Mouse (Mus musculus) hindbrain, embryonic 16.5 days (tissue): Measurements from ENCODE around the gene BC025920. TPM values are rescaled to one million over a fixed set of nuclear protein-coding genes. Genes with fewer than 3 reads are reported as not detected.
A peak's percentile ranks its signal among the peaks of the same experiment; 100 is the strongest.
"Not testable (repeated sequence)": the region's sequence is repeated elsewhere in the genome, so short reads cannot be mapped to it uniquely, and the experiment has no call there.

Experiments used
- ATAC-seq: fragments of 200-750 bp; cut with Nextera tagmentation; 2 replicates; pipeline ENCODE4 v1.8.0; 2017; ENCODE audit warnings: moderate TSS enrichment, moderate library complexity
- H3K27ac ChIP-seq: fragments of 300-500 bp; sonication (generic); 2 replicates; pipeline ENCODE4 v1.5.1; 2014; ENCODE audit warnings: low read depth, mild to moderate bottlenecking, control low read depth, low read length, moderate library complexity
- H3K27me3 ChIP-seq: fragments of 300-500 bp; sonication (generic); replicated peaks from 2 replicates; pipeline ENCODE4 v1.6.1; 2014; ENCODE audit warnings: low read length; ENCODE audit not compliant: control insufficient read depth, insufficient read depth
- H3K36me3 ChIP-seq: fragments of 300-500 bp; sonication (generic); 2 replicates; pipeline ENCODE4 v1.6.1; 2014; ENCODE audit warnings: mild to moderate bottlenecking, low read length, moderate library complexity, mixed read lengths; ENCODE audit not compliant: control insufficient read depth, insufficient read depth
- H3K4me1 ChIP-seq: fragments of 300-500 bp; sonication (generic); 2 replicates; pipeline ENCODE4 v1.6.1; 2014; ENCODE audit warnings: low read depth, low read length; ENCODE audit not compliant: control insufficient read depth, insufficient read depth
- H3K4me2 ChIP-seq: fragments of 300-500 bp; sonication (generic); 2 replicates; pipeline ENCODE4 v1.6.1; 2014; ENCODE audit warnings: mild to moderate bottlenecking, low read length, control low read depth, moderate library complexity
- H3K4me3 ChIP-seq: fragments of 300-500 bp; sonication (generic); 2 replicates; pipeline ENCODE4 v1.5.1; 2014; ENCODE audit warnings: mild to moderate bottlenecking, low read length, control low read depth, moderate library complexity
- H3K9ac ChIP-seq: fragments of 300-500 bp; sonication (generic); 2 replicates; pipeline ENCODE4 v1.6.1; 2014; ENCODE audit warnings: low read depth, mild to moderate bottlenecking, control low read depth, low read length, moderate library complexity
- H3K9me3 ChIP-seq: fragments of 300-500 bp; sonication (generic); 2 replicates; pipeline ENCODE4 v1.6.1; 2014; ENCODE audit warnings: mild to moderate bottlenecking, low read length, moderate library complexity; ENCODE audit not compliant: control insufficient read depth
- WGBS: fragments of 180-500 bp; shearing (Covaris S2); extraction: QIAGEN DNeasy Blood & Tissue Kit; methylation state at CpG from one replicate; pipeline ENCODE4 v1.1.7; 2014; 5-methylcytosine and 5-hydroxymethylcytosine counted together
- polyA plus RNA-seq: library from polyadenylated mRNA; unstranded; fragments of >200 nt; fragmentation: Nextera tagmentation; extraction: Ambion mirVana; gene quantifications from 2 replicates; pipeline ENCODE4 v1.2.1, GENCODE M21; 2015

Gene BC025920
- polyA plus RNA-seq, 1 experiment from 2014 or later: 1.6 TPM

- H3K9ac ChIP-seq: peak overlapping the region; percentile 95
- peak overlapping the region; percentile 97 for H3K27ac ChIP-seq
- H3K9me3 ChIP-seq: no peaks in the 10 kb centered on the region
- H3K36me3 ChIP-seq: no peaks in the 10 kb centered on the region
- peak; percentile 91 for ATAC-seq
- 1% methylated on average over 70 of the region's 75 CpGs for WGBS
- peaks cover 24% of the 10 kb centered on the region for H3K4me1 ChIP-seq
- H3K27me3 ChIP-seq: no peaks in the 10 kb centered on the region
- H3K4me2 ChIP-seq: peak overlapping the region; percentile 92
- peak overlapping the region; percentile 75 for H3K4me3 ChIP-seq
Measured at GRCm38 (mm10) chr10:81643449-81644055, 37.5 kb downstream of the BC025920 start.

GRCm38 (mm10) chr10:81644162-81644561, 38.1 kb downstream of the BC025920 start:
- H3K36me3 ChIP-seq: no peaks in the 10 kb centered on the region
- H3K27me3 ChIP-seq: no peaks in the 10 kb centered on the region
- peaks cover 24% of the 10 kb centered on the region for H3K4me1 ChIP-seq
- no peak; the same call in 1 of the 2 replicates for ATAC-seq
- H3K4me2 ChIP-seq: peak overlapping the region; percentile 92
- peak overlapping the region; percentile 95 for H3K9ac ChIP-seq
- H3K9me3 ChIP-seq: no peaks in the 10 kb centered on the region
- H3K4me3 ChIP-seq: peak overlapping the region; percentile 75
- H3K27ac ChIP-seq: peak overlapping the region; percentile 97
- WGBS: 62% methylated on average over 2 of the region's 2 CpGs

- Histone ChIP-seq H3K9me3 (no peaks in the 10 kb centered on the region), H3K4me3 (no peak overlapping the region), H3K9ac (no peak overlapping the region), H3K4me1 (peaks cover 24% of the 10 kb centered on the region), H3K27ac (no peak overlapping the region), H3K36me3 (no peaks in the 10 kb centered on the region), H3K4me2 (no peak overlapping the region), H3K27me3 (no peaks in the 10 kb centered on the region)
- ATAC-seq: no peak
- 84% methylated on average over 18 of the region's 18 CpGs for WGBS
Measured at GRCm38 (mm10) chr10:81644716-81645115, 38.6 kb downstream of the BC025920 start.

GRCm38 (mm10) chr10:81645391-81645790, 39.3 kb downstream of the BC025920 start:
- no peaks in the 10 kb centered on the region for H3K27me3 ChIP-seq
- no peak overlapping the region for H3K27ac ChIP-seq
- H3K9ac ChIP-seq: no peak overlapping the region
- no peaks in the 10 kb centered on the region for H3K9me3 ChIP-seq
- peaks cover 28% of the 10 kb centered on the region for H3K4me1 ChIP-seq
- no peaks in the 10 kb centered on the region for H3K36me3 ChIP-seq
- WGBS: 89% methylated on average over 4 of the region's 4 CpGs
- ATAC-seq: no peak
- H3K4me2 ChIP-seq: no peak overlapping the region
- no peak overlapping the region for H3K4me3 ChIP-seq

GRCm38 (mm10) chr10:81646015-81646555, 40.0 kb downstream of the BC025920 start:
- Histone ChIP-seq H3K4me1 (peaks cover 25% of the 10 kb centered on the region), H3K36me3 (no peaks in the 10 kb centered on the region), H3K4me2 (no peak overlapping the region), H3K4me3 (no peak overlapping the region), H3K9me3 (no peaks in the 10 kb centered on the region), H3K9ac (no peak overlapping the region), H3K27ac (no peak overlapping the region), H3K27me3 (no peaks in the 10 kb centered on the region)
- WGBS: 81% methylated on average over 7 of the region's 7 CpGs
- ATAC-seq: no peak

- peak within 1 kb of the TSS; percentile 69 for H3K4me2 ChIP-seq
- not testable (repeated sequence) for H3K27me3 ChIP-seq, H3K4me1 ChIP-seq, H3K9me3 ChIP-seq, H3K36me3 ChIP-seq
- peak within 1 kb of the TSS; percentile 64 for H3K9ac ChIP-seq
- ATAC-seq: peak; percentile 96
- H3K27ac ChIP-seq: peak within 1 kb of the TSS; percentile 79
- peak within 1 kb of the TSS; percentile 49 for H3K4me3 ChIP-seq
- 3% methylated on average over 25 of the region's 52 CpGs for WGBS
Measured at GRCm38 (mm10) chr10:81648803-81649775, 43.0 kb downstream of the BC025920 start, which contains the start of gene Gm10778. Gene Gm10778 (plus strand): TSS chr10:81649059.

- Histone ChIP-seq H3K27me3 (no peaks in the 10 kb centered on the region), H3K4me3 (no peak overlapping the region), H3K9me3 (peaks cover 36% of the 10 kb centered on the region), H3K36me3 (peaks cover 31% of the 10 kb centered on the region), H3K9ac (no peak overlapping the region), H3K27ac (no peak overlapping the region), H3K4me1 (peaks cover under 1% of the 10 kb centered on the region; the same call in 1 of the 2 replicates), H3K4me2 (no peak overlapping the region)
- no peak for ATAC-seq
- WGBS: 95% methylated on average over 10 of the region's 10 CpGs
Measured at GRCm38 (mm10) chr10:81655178-81655577, 49.1 kb downstream of the BC025920 start.

- no peak overlapping the region for H3K4me2 ChIP-seq
- ATAC-seq: no peak
- H3K4me1 ChIP-seq: no peaks in the 10 kb centered on the region
- H3K27ac ChIP-seq: no peak overlapping the region
- H3K27me3 ChIP-seq: no peaks in the 10 kb centered on the region
- H3K9ac ChIP-seq: no peak overlapping the region
- peaks cover 36% of the 10 kb centered on the region for H3K9me3 ChIP-seq
- no peak overlapping the region for H3K4me3 ChIP-seq
- WGBS: 100% methylated on average over 2 of the region's 2 CpGs
- H3K36me3 ChIP-seq: peaks cover 31% of the 10 kb centered on the region
Measured at GRCm38 (mm10) chr10:81656174-81656573, 50.1 kb downstream of the BC025920 start.
